Mouse (Mus musculus) megakaryocyte-erythroid progenitor cell, adult 5-6 weeks (primary cell): ENCODE measurements around the gene Ppwd1. TPM values are rescaled to one million over a fixed set of nuclear protein-coding genes. Genes with fewer than 3 reads are reported as not detected.
"Not testable (repeated sequence)": the region's sequence is repeated elsewhere in the genome, so short reads cannot be mapped to it uniquely, and the experiment has no call there.

Experiments
- ATAC-seq: replicated peaks from 2 replicates; pipeline ENCODE4 v1.8.0; 2016; ENCODE audit warnings: mild to moderate bottlenecking, inconsistent platforms; ENCODE audit not compliant: severe bottlenecking, poor library complexity, low FRiP score, low TSS enrichment
- total RNA-seq, 2 experiments: library from RNA; stranded (forward) in 1 of 2; stranded (reverse) in 1 of 2; fragments of 200-1000, 215-1000 nt in 1 of 2; fragments of >200 nt in 1 of 2; fragmentation: Nextera tagmentation in 1 of 2; gene quantifications; 2 replicates each; pipeline ENCODE4 v1.2.3; 2014 to 2017

The Ppwd1 gene
- total RNA-seq (2014; fragmentation: Nextera tagmentation) (35.4 and 47.5 TPM in 2 replicates), total RNA-seq (2017) (45.6 and 55.2 TPM in 2 replicates)

DNA sequence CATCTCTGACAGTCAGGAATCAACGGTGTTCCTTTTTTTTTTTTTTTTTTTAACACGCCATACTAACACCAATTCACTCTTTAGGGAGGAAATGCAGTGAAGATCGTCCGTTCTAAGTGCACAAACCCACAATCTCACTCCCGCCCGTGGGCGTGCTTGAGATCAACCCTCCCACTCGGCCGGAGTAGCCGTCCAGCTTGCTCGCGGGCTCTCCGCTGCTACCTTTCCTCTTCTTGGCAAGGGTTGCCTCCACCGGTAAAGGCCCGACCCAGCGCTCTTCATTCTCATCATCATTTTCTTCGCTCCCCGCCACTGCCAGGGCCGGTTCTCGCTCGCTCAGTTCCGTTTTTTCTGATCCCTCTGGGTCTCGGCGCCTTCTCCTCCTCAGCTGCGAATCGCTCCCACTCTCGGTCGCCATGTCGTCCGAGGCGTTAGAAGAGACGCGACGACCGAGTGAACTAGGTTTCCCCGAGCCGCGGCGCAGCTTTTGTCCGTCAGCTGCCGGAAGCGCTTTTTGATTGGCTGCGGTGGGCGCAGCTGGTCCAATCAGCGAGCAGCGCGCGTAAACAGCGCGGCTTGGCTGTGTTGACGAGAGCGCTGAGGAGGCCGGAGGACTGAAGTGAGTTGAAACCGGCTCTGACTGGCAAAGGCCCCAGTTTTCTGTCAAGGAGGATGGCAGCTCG, at the start of gene Ppwd1, which contains the start of gene Cenpk:
Gene Ppwd1, minus strand, starts transcription at position 460 of the 683 bp plus-strand sequence.
Gene Cenpk, plus strand, starts transcription at position 228 of the 683 bp plus-strand sequence.
- ATAC-seq: peak; percentile 96

DNA sequence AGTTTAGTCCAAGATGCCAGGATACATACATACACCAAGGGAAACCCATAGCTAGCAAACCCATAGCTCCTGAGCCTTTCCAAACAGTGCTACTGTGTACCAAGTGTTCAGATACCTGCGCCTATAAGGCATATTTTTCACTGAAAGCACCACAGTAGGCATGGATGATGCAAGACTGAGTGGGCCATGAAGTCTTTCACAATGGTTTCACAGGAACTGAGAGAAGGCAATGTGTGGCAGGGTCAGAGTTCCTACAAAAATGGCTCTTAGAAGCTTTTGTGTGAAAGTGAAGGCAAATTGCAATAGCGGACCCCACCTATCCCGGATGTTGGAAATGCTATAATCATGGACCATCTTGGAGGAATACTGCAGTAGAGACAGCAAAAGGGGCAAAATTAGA, 30.4 kb upstream of the Ppwd1 start:
- no peak for ATAC-seq

DNA sequence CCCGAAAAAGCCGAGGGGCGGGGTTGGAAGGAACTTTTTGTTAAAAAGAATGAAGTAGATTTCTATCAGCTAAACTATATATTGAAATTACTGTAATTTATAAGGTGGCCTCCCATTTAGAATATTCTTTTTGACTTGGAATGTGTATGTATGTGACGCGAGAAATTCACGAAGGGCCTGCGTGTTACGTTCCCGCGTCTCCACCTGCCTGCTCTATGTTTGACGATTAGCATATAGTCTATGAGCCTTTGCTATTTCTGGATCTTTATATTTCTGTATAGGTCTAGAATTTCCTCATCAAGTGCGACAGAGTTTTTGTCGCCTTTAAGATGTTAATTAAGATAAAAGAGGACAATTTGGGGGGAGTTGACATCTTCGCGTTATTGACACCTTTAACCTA, 538 bp upstream of the Ppwd1 start:
- no peak for ATAC-seq

DNA sequence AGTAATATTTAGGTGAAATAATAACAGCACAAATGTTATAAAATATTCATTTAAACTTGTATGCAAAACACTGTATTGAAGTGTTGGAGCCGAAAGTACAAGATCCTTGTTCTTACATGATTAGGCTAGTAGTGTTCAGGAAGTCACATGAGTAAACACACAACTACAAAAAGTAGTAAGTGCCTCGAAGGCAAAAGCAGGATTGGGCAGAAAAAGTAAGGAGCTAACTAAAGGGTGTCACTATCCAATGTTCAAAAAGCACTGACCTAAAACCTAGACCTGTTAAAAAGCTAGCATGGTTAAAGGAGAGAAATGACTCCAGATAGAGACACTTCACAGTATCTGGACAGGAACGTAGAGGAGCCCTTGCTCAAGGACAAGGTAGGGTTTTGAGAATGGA, 1.2 kb downstream of the Ppwd1 start:
- ATAC-seq: no peak

DNA sequence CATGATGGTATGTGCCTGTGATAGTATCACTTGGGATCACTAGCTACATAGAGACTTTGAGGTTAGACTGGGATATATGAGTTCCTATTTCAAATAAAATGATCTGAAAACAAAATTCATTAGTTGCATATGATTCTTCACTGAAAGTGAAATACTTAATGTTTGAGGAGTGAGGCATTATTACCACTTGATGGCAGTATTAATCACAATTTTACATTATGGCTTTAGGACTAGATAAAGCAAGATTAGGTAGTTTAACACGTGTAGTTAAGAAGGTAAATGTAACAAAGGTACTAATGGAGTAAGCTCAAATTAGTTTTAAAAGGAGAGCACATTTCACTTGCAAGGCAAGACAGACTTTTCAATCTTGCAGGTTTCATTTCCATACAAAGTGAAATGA, 24.3 kb downstream of the Ppwd1 start:
- 0 out of 2 replicates have a peak, but pooled peaks have one; percentile 67 for ATAC-seq

DNA sequence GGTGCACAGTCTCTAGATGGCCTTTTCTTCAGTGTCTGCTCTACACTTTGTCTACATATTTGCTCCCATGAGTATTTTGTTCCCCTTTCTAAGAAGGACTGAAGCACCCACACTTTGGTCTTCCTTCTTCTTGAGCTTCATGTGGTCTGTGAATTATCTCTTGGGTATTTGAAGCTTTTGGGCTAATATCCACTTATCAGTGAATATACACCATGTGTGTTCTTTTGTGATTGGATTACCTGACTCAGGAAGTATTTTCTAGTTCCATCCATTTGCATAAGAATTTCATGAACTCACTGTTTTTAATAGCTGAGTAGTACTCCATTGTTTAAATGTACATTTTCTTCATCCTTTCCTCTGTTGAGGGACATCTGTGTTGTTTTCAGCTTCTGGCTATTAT, 32.8 kb downstream of the Ppwd1 start:
- ATAC-seq: not testable (repeated sequence)

DNA sequence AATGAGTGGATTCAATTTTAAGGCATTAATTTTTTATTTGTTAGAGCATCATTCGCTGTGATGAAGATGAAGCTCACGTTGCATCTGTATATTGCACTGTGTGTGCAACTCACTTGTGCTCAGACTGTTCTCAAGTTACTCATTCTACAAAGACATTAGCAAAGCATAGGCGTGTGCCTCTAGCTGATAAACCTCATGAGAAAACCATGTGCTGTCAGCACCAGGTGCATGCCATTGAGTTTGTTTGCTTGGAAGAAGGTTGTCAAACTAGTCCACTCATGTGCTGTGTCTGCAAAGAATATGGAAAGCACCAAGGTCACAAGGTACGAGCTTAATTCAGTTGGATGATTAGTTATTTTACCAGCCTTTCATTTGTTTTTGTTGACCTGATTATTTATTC, 41.3 kb downstream of the Ppwd1 start:
- no peak for ATAC-seq

DNA sequence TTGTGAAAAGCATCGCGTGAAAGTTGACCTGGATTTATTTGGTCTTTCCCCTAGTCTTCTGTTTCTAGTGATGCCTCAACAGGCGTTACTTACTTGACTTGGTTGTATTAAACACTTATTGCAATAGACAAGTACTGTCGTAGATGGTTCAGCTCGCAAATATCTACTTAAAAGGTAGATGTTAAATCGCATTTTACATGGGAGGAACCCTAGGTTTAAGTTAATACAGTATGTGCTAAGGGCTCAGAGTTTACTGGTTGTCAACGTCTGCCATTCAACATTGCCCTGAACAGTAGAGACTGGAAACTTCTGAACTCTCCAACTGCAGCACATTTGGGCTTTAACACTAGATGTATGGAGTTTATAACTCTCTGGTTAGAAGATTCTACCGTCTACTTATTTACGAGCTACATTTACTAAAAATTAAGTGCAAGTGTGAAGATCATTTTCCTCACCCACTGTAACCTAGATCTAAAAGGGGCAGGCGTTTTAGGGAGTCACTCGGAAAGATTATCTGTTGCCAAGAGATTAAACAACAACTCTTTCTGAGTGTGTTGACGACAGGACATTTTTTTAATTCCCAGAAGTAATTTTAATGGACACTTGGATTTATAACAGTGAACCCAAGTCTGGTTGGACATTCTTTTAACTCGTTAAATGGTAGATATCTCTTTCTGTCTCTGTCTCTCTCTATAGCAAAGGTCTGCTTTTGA, 49.3 kb downstream of the Ppwd1 start:
- ATAC-seq: peak; percentile 49

DNA sequence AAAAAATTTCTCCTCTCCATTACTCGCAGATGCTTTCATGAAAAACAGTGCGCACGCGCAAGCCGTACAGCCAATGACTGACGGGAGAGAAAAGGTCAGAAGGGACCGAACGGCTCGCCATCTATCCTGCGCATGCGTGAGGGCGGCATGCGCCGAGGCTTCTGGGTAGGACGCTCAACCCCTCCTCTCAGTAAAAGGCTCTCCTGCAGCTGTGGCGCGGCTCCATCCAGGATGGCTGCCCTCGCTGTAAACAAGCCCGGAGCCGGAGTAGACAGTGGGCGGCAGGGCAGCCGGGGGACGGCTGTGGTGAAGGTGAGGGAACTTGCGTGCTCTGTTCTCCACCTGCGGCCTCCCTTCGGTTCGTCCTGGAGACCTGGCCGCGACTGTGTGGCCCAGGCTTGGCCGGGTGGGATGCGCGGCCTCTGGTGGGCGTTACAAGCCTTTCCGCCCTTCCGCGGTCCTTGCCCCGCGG, 50.0 kb downstream of the Ppwd1 start, which contains the start of gene Trim23:
Gene Trim23, plus strand, starts transcription at position 148 of the 472 bp plus-strand sequence.
- peak; percentile 91 for ATAC-seq

DNA sequence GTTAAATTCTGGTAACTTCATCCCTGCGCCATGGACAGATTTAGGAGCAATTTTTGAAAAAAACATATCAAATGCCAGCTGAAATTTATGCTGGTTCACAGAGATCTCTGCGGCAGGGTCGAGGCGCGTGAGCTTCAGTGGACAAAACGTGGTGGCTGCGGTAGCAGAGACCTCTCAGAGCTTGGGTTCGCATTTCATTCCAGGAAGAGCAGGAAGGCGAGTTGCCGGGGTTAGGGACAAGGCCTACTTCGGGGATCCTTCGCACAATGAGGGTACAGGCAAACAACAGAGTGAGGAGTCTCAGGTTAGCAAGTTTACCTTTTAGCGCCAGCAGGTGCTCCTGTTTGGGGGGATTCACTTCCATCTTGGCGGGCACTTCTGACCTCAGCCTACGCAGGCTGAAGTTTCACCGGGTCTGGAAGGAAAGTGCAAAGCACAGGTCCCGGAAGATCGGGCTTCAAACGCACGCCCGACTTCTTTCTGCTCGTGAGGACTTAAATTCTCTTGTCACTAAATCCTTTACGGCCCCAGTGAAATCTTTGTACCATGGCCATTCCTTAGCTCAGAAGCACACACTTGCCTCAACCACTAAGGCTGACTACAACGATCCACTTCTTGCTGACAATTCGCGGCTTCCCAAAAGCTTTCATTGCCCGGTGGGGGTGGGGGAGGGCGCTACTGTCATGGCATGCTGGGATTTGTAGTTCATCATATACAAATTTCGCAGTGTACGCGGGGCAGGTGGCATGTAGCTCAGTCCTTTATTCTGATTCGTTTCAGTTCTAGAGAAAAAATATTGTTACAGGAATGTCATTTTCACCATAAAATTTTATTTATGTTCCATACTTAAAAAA, 50.6 kb downstream of the Ppwd1 start, which contains the start of gene Trappc13:
Gene Trappc13, minus strand, starts transcription at position 674 of the 854 bp plus-strand sequence.
- peak; percentile 72 for ATAC-seq

DNA sequence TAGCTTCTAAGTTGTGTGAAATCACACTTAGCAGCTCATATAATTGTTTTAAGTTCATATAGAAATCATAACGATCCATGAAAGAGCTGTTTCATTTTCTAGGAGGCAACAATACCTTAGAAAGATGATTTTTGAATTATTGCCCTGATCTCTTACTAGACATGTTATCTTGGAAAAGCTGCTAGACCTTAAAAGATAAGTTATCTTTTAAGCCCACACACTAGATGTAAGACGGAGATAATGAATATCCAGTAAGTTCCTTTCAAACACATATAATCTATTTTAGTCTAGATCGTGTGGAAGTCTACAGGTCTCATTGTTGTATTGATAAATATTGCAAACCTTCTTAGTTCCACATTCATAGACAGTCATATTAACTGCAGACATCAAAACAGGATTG, 51.8 kb downstream of the Ppwd1 start:
- ATAC-seq: no peak

DNA sequence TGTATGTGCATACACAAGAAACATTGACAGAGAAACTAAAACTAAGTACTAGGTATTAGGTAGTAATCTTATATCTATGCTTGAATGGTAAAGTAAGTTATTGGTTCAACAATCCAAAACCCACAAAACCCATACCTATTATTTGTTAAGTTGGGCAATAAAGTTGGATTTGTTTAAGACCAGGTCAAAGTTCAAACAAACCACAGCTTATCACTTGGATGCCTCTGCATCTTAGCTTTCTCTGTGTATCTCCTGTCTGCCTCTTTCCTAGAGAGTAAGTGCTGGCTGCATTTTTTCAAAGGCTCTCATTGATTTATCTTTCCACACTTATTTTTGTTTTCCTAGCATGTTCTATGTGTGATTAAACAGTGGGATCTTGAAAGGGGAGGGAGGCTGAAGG, 56.1 kb downstream of the Ppwd1 start:
- peak; percentile 20; the same call in 1 of the 2 replicates for ATAC-seq

DNA sequence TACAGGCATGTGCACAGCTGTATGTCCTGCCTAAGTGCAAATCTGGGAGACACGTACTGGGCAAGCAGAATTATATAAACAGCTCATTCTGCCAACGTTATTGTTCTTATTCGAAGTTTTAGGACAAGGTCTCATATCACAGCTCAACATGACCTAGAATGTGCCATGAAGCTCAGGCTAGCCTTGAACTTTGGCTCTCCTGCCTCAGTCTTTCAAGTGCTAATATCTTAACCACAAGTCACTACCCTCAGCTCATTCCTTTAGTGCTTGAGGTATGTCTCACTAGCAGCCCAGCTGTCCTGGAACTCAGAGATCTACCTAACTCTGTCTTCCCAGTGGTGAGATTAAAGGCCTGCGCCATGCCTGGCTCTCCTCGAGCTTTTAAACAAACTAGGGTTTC, 56.9 kb downstream of the Ppwd1 start:
- no peak for ATAC-seq

DNA sequence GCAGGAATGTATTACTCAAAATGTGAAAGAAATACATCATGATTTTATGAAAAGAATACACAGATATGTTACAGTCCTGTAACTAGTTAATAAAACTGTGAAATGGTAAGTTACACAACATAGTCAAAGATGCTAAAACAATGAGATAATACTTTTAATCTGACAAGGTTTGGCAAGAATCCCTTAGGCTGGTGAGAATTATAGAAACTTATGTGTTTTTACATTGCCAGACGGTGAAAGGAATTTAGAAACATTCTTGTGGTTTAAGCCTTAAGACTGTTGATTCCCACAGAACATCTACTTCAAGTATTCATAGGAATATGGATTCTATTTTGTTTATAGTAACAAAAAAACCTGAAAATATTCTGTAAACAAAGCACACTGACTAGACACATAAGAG, 73.0 kb downstream of the Ppwd1 start:
- ATAC-seq: no peak

Other genes starting within 250 kb of the Ppwd1 start
- gene Nln, start 119.2 kb downstream of the Ppwd1 start, total RNA-seq (2014; fragmentation: Nextera tagmentation): 29.4 and 34.9 TPM in 2 replicates
- 47.9 and 58.8 TPM in 2 replicates for gene Nln, start 119.2 kb downstream of the Ppwd1 start, total RNA-seq (2017)
- gene Sgtb, start 119.1 kb downstream of the Ppwd1 start, total RNA-seq (2014; fragmentation: Nextera tagmentation): not detected in 2 replicates
- not detected in 2 replicates for gene Sgtb, start 119.1 kb downstream of the Ppwd1 start, total RNA-seq (2017)
- gene Trappc13, start 50.4 kb downstream of the Ppwd1 start, total RNA-seq (2014; fragmentation: Nextera tagmentation): 25.1 and 36.0 TPM in 2 replicates
- 63.3 and 69.3 TPM in 2 replicates for gene Trappc13, start 50.4 kb downstream of the Ppwd1 start, total RNA-seq (2017)
- 13.4 and 13.6 TPM in 2 replicates for gene Trim23, start 50.0 kb downstream of the Ppwd1 start, total RNA-seq (2014; fragmentation: Nextera tagmentation)
- gene Trim23, start 50.0 kb downstream of the Ppwd1 start, total RNA-seq (2017): 29.4 and 33.7 TPM in 2 replicates
- 74.1 and 80.7 TPM in 2 replicates for gene Cenpk, start 232 bp downstream of the Ppwd1 start, total RNA-seq (2014; fragmentation: Nextera tagmentation)
- gene Cenpk, start 232 bp downstream of the Ppwd1 start, total RNA-seq (2017): 149 and 152 TPM in 2 replicates
- gene Adamts6, start 59.0 kb upstream of the Ppwd1 start, total RNA-seq (2014; fragmentation: Nextera tagmentation): 4.4 and 4.9 TPM in 2 replicates
- 0.38 and 1.9 TPM in 2 replicates for gene Adamts6, start 59.0 kb upstream of the Ppwd1 start, total RNA-seq (2017)